Mouse (Mus musculus): ENCODE data around the gene Macrod2.

Macrod2 gene

DNA sequence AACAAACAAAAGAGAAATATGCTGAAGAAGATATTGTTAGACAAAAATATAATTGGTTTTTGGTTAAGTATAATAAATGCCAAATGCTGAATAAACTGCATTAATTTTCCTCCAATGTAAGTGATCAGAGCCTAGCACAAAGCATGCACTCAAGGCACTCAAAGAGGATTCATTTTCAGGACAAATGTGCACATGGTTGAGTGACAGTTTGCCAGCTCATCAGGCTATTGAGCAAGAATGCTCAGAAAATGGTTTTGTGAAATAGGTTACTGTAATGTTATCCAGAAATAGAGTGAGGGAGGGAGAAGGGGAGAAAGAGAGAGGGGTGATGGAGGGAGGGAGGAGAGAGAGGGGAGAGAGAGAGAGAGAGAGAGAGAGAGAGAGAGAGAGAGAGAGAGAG lies 1268.9 kb downstream of the Macrod2 start:
- no peak for DNase-seq (ENCODE audit: low read depth, low spot score)

DNA sequence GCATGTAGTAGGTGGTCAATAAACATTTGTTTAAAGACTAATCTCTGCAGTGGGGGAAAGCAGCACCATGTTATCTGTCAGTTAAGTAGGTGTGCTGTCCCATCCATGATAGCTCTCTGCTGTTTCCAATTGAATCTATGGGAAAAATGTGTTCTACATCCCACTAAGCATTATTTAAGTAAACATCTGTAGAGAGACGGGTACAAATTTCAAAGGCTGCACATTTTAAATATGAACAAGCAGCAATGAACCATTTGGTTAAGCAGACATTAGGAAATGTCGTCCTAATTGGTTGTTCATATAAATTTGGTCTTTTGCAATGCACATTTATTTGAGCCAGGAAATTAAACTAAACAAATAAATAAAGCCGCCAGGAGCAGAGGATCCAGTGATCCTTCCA lies 1277.7 kb downstream of the Macrod2 start:
- no peak for DNase-seq (ENCODE audit: low read depth, low spot score)

DNA sequence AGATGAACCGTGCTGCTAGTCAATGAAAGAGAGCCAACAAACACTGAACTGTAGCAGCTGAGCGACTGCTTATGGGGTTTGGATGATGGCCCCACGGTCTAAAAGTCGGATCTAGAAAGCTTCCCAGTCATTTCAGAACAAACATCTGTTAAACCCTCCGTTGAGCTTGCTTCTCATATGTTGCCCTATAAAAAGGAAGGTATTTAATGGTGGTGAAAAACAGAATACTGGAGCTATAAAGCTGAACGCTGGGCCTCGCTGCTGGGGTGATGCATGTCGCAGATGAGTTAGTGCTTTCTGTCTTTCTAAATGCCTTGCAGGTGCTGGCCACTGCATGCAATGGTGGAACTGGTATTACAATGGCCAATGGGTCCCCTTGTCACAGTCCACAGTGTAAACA lies 1278.3 kb downstream of the Macrod2 start:
- no peak for DNase-seq (ENCODE audit: low read depth, low spot score)

GRCm38 (mm10) chr2:141697541-141697940 lies 1302.4 kb downstream of the Macrod2 start:
- DNase-seq (ENCODE audit: low read depth, low spot score): no peak

DNA sequence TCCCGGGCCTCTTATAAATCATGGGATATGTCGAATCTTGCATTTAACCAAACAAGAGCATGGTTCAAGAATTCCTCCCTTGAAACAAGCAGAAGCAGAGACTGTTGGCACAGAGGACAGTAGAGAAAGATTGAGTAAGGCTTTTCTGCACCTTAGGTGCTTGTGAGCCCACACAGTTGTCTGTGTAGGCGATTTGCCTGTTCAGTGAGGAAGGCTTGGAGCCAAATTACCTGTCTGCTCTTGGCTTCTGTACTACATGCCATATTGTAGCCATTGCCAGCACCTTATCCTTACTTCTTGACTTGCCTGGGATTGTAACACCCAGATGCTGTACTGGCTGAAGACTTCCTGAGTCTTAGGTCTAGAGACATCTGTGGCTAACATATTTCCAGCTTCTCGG lies 1303.2 kb downstream of the Macrod2 start:
- no peak for DNase-seq (ENCODE audit: low read depth, low spot score)

GRCm38 (mm10) chr2:141700759-141701452 lies 1305.8 kb downstream of the Macrod2 start:
- no peak for DNase-seq (ENCODE audit: low read depth, low spot score)

DNA sequence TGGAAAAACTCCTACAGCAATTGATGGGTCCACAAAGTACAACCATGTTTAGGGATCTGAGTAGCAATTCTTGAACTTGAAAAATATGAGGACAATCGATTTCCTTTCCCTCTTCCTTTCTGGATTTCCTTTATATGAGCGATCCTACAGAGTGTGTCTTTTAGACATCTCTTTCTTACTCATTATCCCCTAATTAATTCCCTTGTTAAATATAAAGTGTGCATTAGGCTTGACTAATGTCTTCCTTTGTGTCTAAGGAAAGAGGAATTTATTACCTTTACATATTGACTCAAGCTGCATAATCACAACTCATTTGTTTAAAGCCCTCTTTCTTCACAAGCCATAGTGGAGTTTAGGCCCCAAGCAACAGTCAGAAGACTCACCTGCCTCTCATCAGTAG lies 1316.7 kb downstream of the Macrod2 start:
- no peak for DNase-seq (ENCODE audit: low read depth, low spot score)

DNA sequence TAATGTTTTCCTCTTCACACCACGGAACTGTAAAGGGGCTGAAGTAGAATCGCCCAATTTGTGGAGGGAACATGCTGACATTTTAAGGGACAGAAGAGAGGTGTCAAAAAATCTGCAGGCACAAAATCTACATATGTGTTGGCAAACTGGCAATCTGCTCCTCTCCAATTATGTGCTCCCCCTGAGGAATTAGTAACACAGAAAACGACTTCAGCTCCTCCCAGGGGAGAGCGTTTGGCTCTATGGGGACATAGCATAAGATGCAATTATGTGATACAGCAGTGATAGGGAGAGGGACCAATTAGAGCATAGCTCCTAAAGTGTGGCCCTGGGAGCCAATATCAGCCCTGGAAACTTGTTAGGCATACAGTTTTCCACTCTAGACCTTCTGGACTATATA lies 1317.2 kb downstream of the Macrod2 start:
- no peak for DNase-seq (ENCODE audit: low read depth, low spot score)

- DNase-seq (ENCODE audit: low read depth, low spot score): no peak
Measured at GRCm38 (mm10) chr2:141715061-141715460, 1320.0 kb downstream of the Macrod2 start.

GRCm38 (mm10) chr2:141722531-141722930 lies 1327.4 kb downstream of the Macrod2 start:
- DNase-seq (ENCODE audit: low read depth, low spot score): no peak

DNA sequence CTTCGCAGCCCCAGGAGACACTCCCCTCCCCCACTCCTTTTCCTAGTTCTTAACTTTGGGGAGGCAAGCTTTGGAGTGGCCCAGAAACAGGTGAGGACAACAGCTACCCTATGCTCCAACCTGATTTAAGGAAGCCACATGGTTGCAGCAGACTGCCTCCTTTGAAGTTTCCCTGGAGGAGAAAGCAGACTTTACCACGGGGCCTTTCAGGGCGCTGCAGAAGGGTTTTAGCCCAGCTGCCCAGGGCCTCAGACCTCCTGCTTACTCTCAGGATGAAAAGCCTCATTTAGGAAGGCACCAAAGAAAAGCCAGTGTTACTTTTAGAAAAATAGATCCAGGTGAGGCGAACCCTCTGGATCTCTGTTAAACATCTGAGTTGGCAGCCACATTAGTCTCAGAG lies 1333.9 kb downstream of the Macrod2 start:
- no peak for DNase-seq (ENCODE audit: low read depth, low spot score)

GRCm38 (mm10) chr2:141736685-141737456 lies 1341.8 kb downstream of the Macrod2 start:
- DNase-seq (ENCODE audit: low read depth, low spot score): no peak

- DNase-seq (ENCODE audit: low read depth, low spot score): no peak
Measured at GRCm38 (mm10) chr2:141738702-141739101, 1343.6 kb downstream of the Macrod2 start.

- DNase-seq (ENCODE audit: low read depth, low spot score): no peak
Measured at GRCm38 (mm10) chr2:141740318-141740717, 1345.2 kb downstream of the Macrod2 start.

DNA sequence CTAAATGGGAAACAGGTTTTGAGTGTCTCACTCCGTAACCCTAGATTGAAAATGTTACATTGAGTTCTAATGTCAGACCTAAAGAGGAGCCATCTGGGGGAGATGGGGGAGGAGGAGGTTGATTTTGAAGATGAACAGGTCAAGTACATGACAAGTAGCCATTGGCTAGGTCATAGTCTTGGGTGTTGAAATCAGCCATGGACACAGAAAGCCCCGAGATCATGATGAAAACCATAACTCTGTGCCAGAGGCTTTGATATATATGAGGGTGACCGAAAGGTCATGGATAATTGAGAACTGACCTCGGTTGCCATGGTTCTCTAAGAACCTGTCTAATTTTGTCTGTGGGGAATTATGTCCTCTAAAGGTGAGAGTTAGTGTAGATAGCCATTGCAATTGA lies 1405.1 kb downstream of the Macrod2 start:
- DNase-seq (ENCODE audit: low read depth, low spot score): no peak

- no peak for DNase-seq (ENCODE audit: low read depth, low spot score)
Measured at GRCm38 (mm10) chr2:141800909-141801308, 1405.8 kb downstream of the Macrod2 start.

- no peak for DNase-seq (ENCODE audit: low read depth, low spot score)
Measured at GRCm38 (mm10) chr2:141816266-141816665, 1421.2 kb downstream of the Macrod2 start.

DNA sequence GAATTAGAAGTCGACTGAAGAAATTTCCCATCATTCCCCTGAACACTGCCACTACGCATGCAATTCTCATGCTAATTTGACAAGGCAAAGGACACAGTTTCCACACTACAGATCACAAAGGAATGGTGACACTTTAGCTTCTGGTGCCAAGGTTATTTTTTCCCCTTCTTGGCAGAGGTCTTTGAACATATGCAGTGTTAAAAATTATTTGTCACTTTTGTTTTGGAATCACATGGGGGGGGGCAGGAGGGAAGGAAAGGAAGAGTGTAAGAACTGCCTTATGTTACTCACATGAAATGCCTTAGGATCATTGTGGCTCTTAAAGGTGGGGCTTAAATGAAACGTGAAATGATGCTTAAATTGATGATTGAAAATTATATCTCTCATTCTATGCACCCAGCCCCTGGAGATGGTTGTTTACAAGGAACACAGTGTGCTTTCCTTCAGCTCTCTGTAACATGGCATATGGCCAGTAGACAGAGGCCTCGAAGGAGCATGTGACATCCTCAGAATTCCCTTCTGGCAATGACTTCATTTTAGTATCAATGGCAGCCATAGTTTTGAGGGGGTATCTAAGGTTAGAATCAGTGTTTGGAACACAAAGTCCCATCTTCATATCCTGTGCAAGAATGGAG lies 1422.6 kb downstream of the Macrod2 start:
- DNase-seq (ENCODE audit: low read depth, low spot score): no peak

DNA sequence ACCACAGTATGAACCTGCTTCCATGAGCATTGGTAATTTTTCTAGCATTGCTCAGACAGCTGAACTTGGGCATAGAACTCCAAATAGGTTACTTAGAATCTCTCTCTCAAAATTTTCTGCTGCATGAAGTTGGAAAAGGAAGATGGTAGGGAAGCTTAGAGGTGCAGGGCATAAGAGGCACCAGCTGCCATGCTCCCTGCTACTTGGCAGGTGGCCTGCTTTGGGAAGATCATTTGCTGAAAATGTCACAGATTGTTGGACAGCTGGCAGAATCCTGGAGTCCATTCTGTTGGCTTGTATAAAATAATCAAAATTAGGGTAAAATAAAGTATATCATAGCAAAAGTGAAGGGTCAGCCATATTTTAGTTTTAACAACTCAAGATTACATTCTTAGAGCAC lies 1425.7 kb downstream of the Macrod2 start:
- no peak for DNase-seq (ENCODE audit: low read depth, low spot score)

- no peak for DNase-seq (ENCODE audit: low read depth, low spot score)
Measured at GRCm38 (mm10) chr2:141825606-141826495, 1430.7 kb downstream of the Macrod2 start.

- no peak for DNase-seq (ENCODE audit: low read depth, low spot score)
Measured at GRCm38 (mm10) chr2:141830496-141830895, 1435.4 kb downstream of the Macrod2 start.

- DNase-seq (ENCODE audit: low read depth, low spot score): no peak
Measured at GRCm38 (mm10) chr2:141831515-141831914, 1436.4 kb downstream of the Macrod2 start.

Measured in c-Kit-negative CD71-positive TER-119-positive erythroid progenitor cells, embryonic 14.5 days (primary cell).